Mouse (Mus musculus): ENCODE data around the gene Paqr8.
"Not testable (repeated sequence)": the region's sequence is repeated elsewhere in the genome, so short reads cannot be mapped to it uniquely, and the experiment has no call there.

Paqr8 gene

GRCm38 (mm10) chr1:20912527-20913171 lies 22.2 kb downstream of the Paqr8 start:
- peak; percentile 42 for DNase-seq

- DNase-seq, result no peak
Measured at GRCm38 (mm10) chr1:20914769-20915168, 24.4 kb downstream of the Paqr8 start.

DNA sequence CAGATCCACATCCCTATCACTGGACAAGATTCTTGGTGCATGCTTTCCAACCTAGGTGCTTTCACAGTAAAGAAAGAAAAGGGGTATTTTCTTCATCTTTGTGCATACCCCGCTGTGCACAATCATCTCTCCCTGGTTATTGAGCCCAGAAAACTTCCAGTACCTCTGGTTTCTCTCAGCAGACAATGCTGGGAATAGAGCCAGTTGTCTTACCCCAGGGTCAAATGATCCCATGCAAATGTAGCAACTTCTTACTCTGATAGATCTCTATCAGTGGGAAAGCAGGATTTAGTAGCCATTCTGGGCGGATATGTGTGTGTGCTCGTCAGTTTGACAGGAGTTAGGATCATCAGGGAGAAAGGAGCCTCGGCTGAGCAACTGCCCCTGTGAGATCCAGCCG lies 25.2 kb downstream of the Paqr8 start:
- DNase-seq, result no peak

- DNase-seq, result no peak
Measured at GRCm38 (mm10) chr1:20917496-20918050, 27.2 kb downstream of the Paqr8 start.

- no peak for DNase-seq
Measured at GRCm38 (mm10) chr1:20919728-20920127, 29.3 kb downstream of the Paqr8 start.

DNA sequence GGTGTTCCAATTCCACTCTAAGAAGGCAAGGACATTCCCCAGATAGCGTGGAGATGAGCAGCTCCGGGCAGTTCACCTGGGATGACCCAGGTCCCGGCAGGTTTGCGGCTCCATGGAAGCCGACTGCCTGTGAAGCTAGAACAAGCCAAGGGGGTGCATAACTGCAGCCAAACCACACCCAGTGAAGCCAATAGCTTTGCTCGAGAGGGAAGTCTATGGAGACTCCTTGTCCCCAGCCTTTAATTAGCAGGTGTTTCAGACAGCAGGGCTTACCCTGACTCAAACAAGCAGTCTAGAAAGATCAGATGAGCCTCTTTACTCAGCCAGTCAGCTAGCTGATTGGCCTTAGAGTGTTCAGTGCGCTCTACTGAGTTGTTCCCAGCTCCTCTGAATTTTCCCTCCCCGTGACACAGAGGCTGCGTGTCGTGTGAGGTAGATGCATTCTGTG lies 30.7 kb downstream of the Paqr8 start:
- DNase-seq, result no peak

GRCm38 (mm10) chr1:20922612-20923399 lies 32.4 kb downstream of the Paqr8 start:
- DNase-seq, result no peak

GRCm38 (mm10) chr1:20925324-20925723 lies 34.9 kb downstream of the Paqr8 start:
- not testable (repeated sequence) for DNase-seq

GRCm38 (mm10) chr1:20925926-20926325 lies 35.5 kb downstream of the Paqr8 start:
- DNase-seq, result no peak

GRCm38 (mm10) chr1:20926376-20926775 lies 36.0 kb downstream of the Paqr8 start:
- no peak for DNase-seq

- DNase-seq, result no peak
Measured at GRCm38 (mm10) chr1:20928487-20928886, 38.1 kb downstream of the Paqr8 start.

DNA sequence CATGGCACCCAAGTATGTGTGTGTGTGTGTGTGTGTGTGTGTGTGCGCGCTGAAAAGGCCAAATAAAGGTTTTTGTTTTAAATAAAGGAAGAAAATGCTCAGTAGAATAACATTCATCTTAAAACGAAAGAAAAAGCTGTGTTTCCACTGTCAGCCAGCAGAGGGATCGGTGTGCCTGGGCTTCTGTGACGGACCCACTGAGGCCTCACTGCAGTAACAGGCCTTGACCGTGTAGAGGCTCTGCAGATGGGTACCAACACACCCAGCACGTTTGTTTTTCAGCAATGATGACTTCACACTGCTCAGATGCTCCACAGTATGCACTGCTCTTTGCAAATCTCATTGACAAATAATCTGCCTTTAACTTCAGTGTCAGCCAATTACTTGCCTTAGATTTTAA lies 43.1 kb downstream of the Paqr8 start:
- peak; percentile 75 for DNase-seq

DNA sequence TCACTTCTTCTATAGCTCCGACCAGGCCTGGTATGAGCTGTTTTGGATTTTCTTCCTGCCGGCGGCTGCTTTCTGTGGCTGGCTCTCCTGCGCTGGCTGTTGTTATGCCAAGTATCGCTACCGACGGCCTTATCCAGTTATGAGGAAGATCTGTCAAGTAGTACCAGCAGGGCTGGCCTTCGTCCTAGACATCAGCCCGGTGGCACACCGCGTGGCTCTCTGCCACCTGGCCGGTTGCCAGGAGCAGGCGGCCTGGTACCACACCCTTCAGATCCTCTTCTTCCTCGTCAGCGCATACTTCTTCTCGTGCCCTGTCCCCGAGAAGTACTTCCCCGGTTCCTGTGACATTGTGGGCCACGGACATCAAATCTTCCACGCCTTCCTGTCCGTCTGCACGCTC lies 44.7 kb downstream of the Paqr8 start:
- DNase-seq, result no peak

DNA sequence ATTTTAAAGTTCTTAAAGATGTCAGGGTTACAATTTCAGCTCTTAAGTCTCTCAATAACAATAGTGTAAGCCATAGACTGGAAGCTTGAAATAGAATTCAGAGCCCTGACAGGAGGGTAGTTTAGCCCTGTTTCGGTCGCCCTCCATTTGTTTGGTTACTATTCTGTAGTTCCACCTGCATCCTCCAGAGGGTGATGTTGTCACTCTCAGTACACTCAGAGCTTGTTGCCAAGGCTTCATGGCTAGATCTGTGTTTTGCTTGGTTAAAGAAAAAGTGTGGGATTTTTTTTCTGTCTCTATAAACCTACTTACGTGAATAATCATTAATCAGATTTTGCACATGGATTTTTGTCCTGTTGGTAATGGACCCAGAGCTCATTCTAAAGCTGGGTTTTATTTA lies 48.6 kb downstream of the Paqr8 start:
- DNase-seq, result peak; percentile 69

GRCm38 (mm10) chr1:20940151-20940550 lies 49.7 kb downstream of the Paqr8 start:
- DNase-seq, result peak; percentile 77

GRCm38 (mm10) chr1:20941322-20941721 lies 50.9 kb downstream of the Paqr8 start:
- no peak for DNase-seq

DNA sequence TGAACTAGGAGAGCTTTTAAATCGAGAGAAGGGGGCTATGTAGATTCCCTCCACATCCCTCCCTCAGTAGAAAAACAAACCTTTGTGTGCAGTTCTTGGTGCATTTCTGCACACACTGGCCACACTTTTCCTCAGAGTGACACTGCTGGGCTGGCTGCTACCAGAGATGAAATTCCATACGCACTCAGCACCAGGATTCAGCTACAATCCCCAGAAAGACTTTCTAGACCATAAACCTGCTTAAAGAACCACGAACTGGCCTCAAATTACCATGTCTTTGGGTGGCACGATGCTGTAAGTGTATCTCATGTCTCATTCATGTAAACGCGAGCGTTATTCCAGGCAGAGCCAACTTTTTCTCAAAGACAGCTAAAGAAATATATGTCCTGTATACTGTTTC lies 51.5 kb downstream of the Paqr8 start:
- no peak for DNase-seq

GRCm38 (mm10) chr1:20943016-20943415 lies 52.6 kb downstream of the Paqr8 start:
- no peak for DNase-seq

DNA sequence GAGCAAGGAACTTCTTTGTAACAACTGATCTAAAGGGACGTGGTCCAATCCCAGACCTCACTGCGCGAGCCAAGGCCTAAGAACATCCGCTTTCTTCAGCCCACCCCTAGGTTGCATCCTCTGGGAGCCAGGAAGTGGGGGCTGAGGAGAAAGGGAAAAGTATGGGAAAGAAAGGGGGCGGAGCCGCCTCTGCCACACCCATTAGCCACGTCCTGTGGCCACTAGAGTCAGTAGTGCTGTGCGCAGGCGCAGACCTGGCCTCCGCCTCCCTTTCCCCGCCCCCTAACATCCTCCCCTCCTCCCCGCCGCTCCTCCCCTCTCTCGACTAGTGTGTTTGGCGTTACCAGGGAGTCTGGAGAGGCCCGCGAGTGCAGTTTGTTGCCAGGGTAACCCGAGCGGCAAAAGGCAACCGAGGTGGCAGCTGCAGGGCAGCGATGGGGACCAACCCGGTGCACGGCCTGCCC lies 60.9 kb downstream of the Paqr8 start, which contains the start of gene Efhc1:
Efhc1 (plus strand) TSS at position 327 of the 464 bp plus-strand sequence.
- peak; percentile 91 for DNase-seq

- no peak for DNase-seq
Measured at GRCm38 (mm10) chr1:20951799-20952198, 61.4 kb downstream of the Paqr8 start.

DNA sequence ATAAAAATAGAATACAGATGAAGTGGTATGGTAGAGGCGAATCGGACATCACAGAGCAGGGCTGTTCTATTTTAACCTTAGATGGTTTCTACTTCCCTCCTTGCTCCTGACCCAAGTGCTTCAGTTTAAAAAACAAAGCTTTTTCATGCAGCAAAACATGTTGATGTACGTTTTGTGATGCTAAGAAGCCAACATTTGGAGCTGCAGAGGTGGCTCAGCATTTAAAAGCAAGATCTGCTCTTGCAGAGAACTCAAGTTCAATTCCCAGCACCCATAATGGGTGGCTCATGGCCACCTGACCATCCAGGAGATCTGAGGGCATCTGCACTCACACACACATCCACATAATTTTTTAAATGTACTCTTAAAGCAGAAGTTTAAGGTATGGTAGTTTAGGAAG lies 64.5 kb downstream of the Paqr8 start:
- DNase-seq, result no peak

- no peak for DNase-seq
Measured at GRCm38 (mm10) chr1:20969642-20970041, 79.2 kb downstream of the Paqr8 start.

GRCm38 (mm10) chr1:20973389-20973788 lies 83.0 kb downstream of the Paqr8 start:
- DNase-seq, result no peak

Data from thymus, postnatal 14 days (tissue).